Mouse (Mus musculus): ENCODE data around the gene Atrx.
"Not testable (repeated sequence)": the region's sequence is repeated elsewhere in the genome, so short reads cannot be mapped to it uniquely, and the experiment has no call there.

Atrx gene

GRCm38 (mm10) chrX:105928861-105929477 is at the start of gene Atrx:
Gene Atrx, minus strand, starts transcription at chrX:105929403.
- in situ Hi-C loops (cut with MboI; ENCODE audit: low pct_unique_long_range_greater_than_20kb in 1 of 2, low sequenced_read_pairs in 2 of 2, unreplicated experiment in 1 of 2): no loop called here

GRCm38 (mm10) chrX:105957091-105957490 is 27.9 kb upstream of the Atrx start:
- in situ Hi-C loops (cut with MboI; ENCODE audit: low pct_unique_long_range_greater_than_20kb in 1 of 2, low sequenced_read_pairs in 2 of 2, unreplicated experiment in 1 of 2): not testable (repeated sequence)

- in situ Hi-C loops (cut with MboI; ENCODE audit: low pct_unique_long_range_greater_than_20kb in 1 of 2, low sequenced_read_pairs in 2 of 2, unreplicated experiment in 1 of 2): no loop called here
Measured at GRCm38 (mm10) chrX:105953999-105954398, 24.8 kb upstream of the Atrx start.

GRCm38 (mm10) chrX:105946357-105946756 is 17.2 kb upstream of the Atrx start:
- in situ Hi-C loops (cut with MboI; ENCODE audit: low pct_unique_long_range_greater_than_20kb in 1 of 2, low sequenced_read_pairs in 2 of 2, unreplicated experiment in 1 of 2): no loop called here

GRCm38 (mm10) chrX:105939245-105939644 is 10.0 kb upstream of the Atrx start:
- in situ Hi-C loops (cut with MboI; ENCODE audit: low pct_unique_long_range_greater_than_20kb in 1 of 2, low sequenced_read_pairs in 2 of 2, unreplicated experiment in 1 of 2): no loop called here

GRCm38 (mm10) chrX:105937736-105938135 is 8.5 kb upstream of the Atrx start:
- in situ Hi-C loops (cut with MboI; ENCODE audit: low pct_unique_long_range_greater_than_20kb in 1 of 2, low sequenced_read_pairs in 2 of 2, unreplicated experiment in 1 of 2): no loop called here

GRCm38 (mm10) chrX:105934341-105934740 is 5.1 kb upstream of the Atrx start:
- in situ Hi-C loops (cut with MboI; ENCODE audit: low pct_unique_long_range_greater_than_20kb in 1 of 2, low sequenced_read_pairs in 2 of 2, unreplicated experiment in 1 of 2): no loop called here

- in situ Hi-C loops (cut with MboI; ENCODE audit: low pct_unique_long_range_greater_than_20kb in 1 of 2, low sequenced_read_pairs in 2 of 2, unreplicated experiment in 1 of 2): no loop called here
Measured at GRCm38 (mm10) chrX:105929478-105930038, 355 bp upstream of the Atrx start.

GRCm38 (mm10) chrX:105927941-105928860 is 1.0 kb downstream of the Atrx start:
- in situ Hi-C loops (cut with MboI; ENCODE audit: low pct_unique_long_range_greater_than_20kb in 1 of 2, low sequenced_read_pairs in 2 of 2, unreplicated experiment in 1 of 2): no loop called here

GRCm38 (mm10) chrX:105926121-105926735 is 3.0 kb downstream of the Atrx start:
- in situ Hi-C loops (cut with MboI; ENCODE audit: low pct_unique_long_range_greater_than_20kb in 1 of 2, low sequenced_read_pairs in 2 of 2, unreplicated experiment in 1 of 2): no loop called here

- in situ Hi-C loops (cut with MboI; ENCODE audit: low pct_unique_long_range_greater_than_20kb in 1 of 2, low sequenced_read_pairs in 2 of 2, unreplicated experiment in 1 of 2): loop anchor here in 1 of 2 experiments (5.0 kb wide), 1 partner anchor 38 kb away; no protein-coding TSS in a partner anchor
Measured at GRCm38 (mm10) chrX:105924326-105925070, 4.7 kb downstream of the Atrx start.

- in situ Hi-C loops (cut with MboI; ENCODE audit: low pct_unique_long_range_greater_than_20kb in 1 of 2, low sequenced_read_pairs in 2 of 2, unreplicated experiment in 1 of 2): loop anchor here in 1 of 2 experiments (5.0 kb wide), 1 partner anchor 38 kb away; no protein-coding TSS in a partner anchor
Measured at GRCm38 (mm10) chrX:105923896-105924295, 5.3 kb downstream of the Atrx start.

- in situ Hi-C loops (cut with MboI; ENCODE audit: low pct_unique_long_range_greater_than_20kb in 1 of 2, low sequenced_read_pairs in 2 of 2, unreplicated experiment in 1 of 2): loop anchor here in 1 of 2 experiments (5.0 kb wide), 1 partner anchor 39 kb away; no protein-coding TSS in a partner anchor
Measured at GRCm38 (mm10) chrX:105922986-105923385, 6.2 kb downstream of the Atrx start.

- in situ Hi-C loops (cut with MboI; ENCODE audit: low pct_unique_long_range_greater_than_20kb in 1 of 2, low sequenced_read_pairs in 2 of 2, unreplicated experiment in 1 of 2): loop anchor here in 1 of 2 experiments (5.0 kb wide), 1 partner anchor 41 kb away; no protein-coding TSS in a partner anchor
Measured at GRCm38 (mm10) chrX:105921421-105921820, 7.8 kb downstream of the Atrx start.

- in situ Hi-C loops (cut with MboI; ENCODE audit: low pct_unique_long_range_greater_than_20kb in 1 of 2, low sequenced_read_pairs in 2 of 2, unreplicated experiment in 1 of 2): no loop called here
Measured at GRCm38 (mm10) chrX:105911728-105912127, 17.5 kb downstream of the Atrx start.

- in situ Hi-C loops (cut with MboI; ENCODE audit: low pct_unique_long_range_greater_than_20kb in 1 of 2, low sequenced_read_pairs in 2 of 2, unreplicated experiment in 1 of 2): no loop called here
Measured at GRCm38 (mm10) chrX:105901611-105902010, 27.6 kb downstream of the Atrx start.

GRCm38 (mm10) chrX:105886921-105887320 is 42.3 kb downstream of the Atrx start:
- in situ Hi-C loops (cut with MboI; ENCODE audit: low pct_unique_long_range_greater_than_20kb in 1 of 2, low sequenced_read_pairs in 2 of 2, unreplicated experiment in 1 of 2): no loop called here

- in situ Hi-C loops (cut with MboI; ENCODE audit: low pct_unique_long_range_greater_than_20kb in 1 of 2, low sequenced_read_pairs in 2 of 2, unreplicated experiment in 1 of 2): no loop called here
Measured at GRCm38 (mm10) chrX:105864367-105864766, 64.8 kb downstream of the Atrx start.
